Mouse (Mus musculus) monocyte, adult 59 days (primary cell): Measurements from ENCODE around the gene Tspan17. TPM values are rescaled to one million over a fixed set of nuclear protein-coding genes. Genes with fewer than 3 reads are reported as not detected.

Experiments
- total RNA-seq, 2 experiments: library from RNA; stranded (reverse); gene quantifications; one replicate each; pipeline ENCODE4 v1.2.4; 2023

Gene Tspan17
- total RNA-seq = 10 to 100 TPM; 18.6 to 19.0 TPM

DNA sequence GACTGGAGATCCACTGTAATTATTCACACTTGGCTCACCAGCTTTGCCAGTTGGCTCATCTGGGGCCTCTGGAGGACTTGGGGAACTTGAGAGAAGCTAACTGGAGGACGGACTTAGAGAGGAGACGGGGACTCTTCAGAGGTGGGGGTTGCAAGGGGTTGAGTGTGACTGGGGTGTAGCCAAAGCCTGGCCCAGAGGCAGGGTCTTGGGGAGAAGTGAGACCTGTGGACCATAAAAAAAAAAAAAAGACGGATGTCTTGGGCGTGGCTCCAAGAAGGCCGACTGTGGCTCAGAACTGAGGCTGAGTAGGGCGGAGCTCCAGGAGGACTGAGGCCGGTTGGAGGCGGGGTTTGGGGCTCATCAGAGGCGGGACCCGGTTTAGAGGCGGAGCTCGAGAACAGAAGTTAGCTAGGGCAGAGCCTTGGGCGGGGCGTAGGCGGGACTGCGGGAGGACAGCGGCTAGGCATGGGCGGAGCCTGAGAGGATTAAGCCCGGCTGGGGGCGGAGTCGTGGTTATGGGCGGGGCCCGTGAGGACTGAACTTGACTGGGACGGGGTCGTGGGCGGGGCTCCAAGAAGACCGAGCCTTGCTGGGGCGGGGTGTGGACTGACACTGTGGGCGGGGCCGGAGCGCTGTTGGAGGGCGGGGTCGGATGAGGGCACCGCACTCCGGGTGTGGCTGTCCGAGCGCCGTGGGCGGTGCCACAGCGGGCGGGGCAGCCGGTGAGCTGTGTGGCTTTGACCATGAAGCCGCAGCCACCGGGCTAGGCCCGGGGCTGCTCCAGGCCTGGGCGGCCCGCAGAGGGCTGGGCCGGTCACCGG is at the start of gene Tspan17:
TSS of gene Tspan17 (plus strand) at position 638 of the 821 bp plus-strand sequence.

GRCm38 (mm10) chr13:54749864-54750411 is 39.2 kb upstream of the Tspan17 start, which contains the start of gene Gprin1:
TSS of gene Gprin1 (minus strand) at chr13:54749874.

DNA sequence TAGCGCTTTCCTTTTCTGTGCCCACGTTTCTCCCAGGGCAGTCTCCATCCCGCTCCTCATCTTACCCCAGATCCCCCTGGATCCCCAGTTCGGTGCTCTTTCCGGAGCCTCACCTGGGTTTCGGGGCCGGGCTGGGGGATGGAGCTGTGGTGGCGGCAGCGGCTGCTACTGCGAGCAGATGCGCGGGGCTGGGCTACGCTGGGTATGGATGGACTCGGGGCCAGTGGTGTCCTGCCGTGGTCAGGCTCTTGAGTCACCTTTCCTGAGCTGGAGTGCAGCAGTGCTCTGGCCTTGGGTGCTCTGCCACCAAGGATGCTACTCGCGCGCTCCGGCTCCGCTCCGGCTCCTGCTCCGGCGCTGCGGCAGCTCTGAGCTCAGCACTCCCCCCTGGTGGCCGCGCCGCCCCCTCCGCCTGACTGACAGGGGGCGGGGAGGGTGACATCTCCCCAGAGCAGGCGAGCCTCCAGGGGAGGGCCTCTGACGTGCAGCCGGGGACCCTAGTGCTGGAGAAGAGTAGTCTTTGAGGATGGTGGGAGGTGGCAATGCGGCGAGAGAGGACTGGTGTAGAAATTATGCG is 22.9 kb upstream of the Tspan17 start, which contains the start of gene Sncb:
TSS of gene Sncb (minus strand) at position 404 of the 577 bp plus-strand sequence.

DNA sequence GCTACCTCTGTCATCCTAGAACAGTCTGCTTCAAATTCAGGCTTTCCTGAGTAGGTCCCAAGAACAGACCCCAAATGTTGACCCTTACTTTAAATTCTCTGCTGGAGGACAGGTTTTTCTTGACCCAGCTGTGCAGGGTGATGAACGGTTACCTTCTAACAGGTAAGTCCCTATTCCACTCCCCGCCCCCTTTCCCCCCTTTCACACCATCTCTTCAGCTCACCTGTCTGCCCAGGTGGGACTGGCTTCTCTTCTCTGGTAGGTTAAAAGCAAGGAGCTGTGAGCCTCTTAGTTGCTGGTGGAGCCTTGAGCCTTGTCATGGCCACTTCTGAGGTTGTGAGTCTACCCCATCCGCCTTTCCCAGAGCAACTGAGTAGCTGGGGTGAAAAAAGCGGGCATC is 5.5 kb upstream of the Tspan17 start, which contains the start of gene Eif4e1b:
TSS of gene Eif4e1b (plus strand) at position 301 of the 400 bp plus-strand sequence.

Other genes with a start within 250 kb of the Tspan17 start
- gene 4833439L19Rik, start 223.9 kb upstream of the Tspan17 start, total RNA-seq = 10 to 100 TPM; 56.1 to 56.8 TPM
- gene Arl10, start 214.4 kb upstream of the Tspan17 start, total RNA-seq = 10 to 100 TPM; 22.1 to 24.3 TPM
- 10 to 100 TPM; 13.4 to 16.0 TPM for gene Nop16, start 199.3 kb upstream of the Tspan17 start, total RNA-seq
- 10 to 100 TPM; 93.5 to 98.7 TPM for gene Higd2a, start 199.2 kb upstream of the Tspan17 start, total RNA-seq
- 10 to 100 TPM; 24.2 to 26.4 TPM for gene Cltb, start 178.0 kb upstream of the Tspan17 start, total RNA-seq
- gene Faf2, start 167.6 kb upstream of the Tspan17 start, total RNA-seq = 10 to 100 TPM; 39.6 to 43.9 TPM
- gene Rnf44, start 95.5 kb upstream of the Tspan17 start, total RNA-seq = 100 to 1,000 TPM; 133 to 136 TPM
- gene Cdhr2, start 87.9 kb upstream of the Tspan17 start, total RNA-seq = not detected
- gene Gprin1, start 39.5 kb upstream of the Tspan17 start, total RNA-seq = not detected
- not detected for gene Sncb, start 22.8 kb upstream of the Tspan17 start, total RNA-seq
- not detected for gene Eif4e1b, start 5.4 kb upstream of the Tspan17 start, total RNA-seq
- 1 to 10 TPM; 3.1 to 3.9 TPM for gene Unc5a, start 160.0 kb downstream of the Tspan17 start, total RNA-seq
- gene Hk3, start 232.0 kb downstream of the Tspan17 start, total RNA-seq = 10 to 100 TPM; 45.9 to 51.8 TPM